Mouse (Mus musculus) B cell, adult 2 months (primary cell): ENCODE data around the gene Nrxn1.

Source experiments
- DNase-seq, 2 experiments: peaks; one replicate each; pipeline ENCODE4 v3.0.0; 2022

The Nrxn1 gene

DNA sequence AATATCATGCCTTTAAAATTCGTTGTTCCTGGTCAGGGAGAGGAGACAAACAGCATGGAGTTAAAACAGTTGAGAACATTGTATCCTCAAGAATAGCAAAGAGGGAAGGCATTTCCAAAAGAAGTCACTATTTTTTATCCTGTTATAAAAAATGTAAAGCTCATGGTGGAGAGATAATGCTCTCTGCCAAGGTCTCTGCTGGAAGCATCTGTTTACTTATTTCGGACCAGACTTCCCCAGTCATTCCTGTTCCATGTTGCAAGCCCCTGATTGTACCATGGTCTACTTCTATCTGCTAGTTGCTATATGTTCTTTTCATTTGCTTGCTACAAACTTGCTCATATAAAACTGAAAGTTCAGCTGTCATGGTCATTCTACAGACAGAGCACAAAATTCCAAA, 137.7 kb downstream of the Nrxn1 start:
- DNase-seq: no peak

- no peak for DNase-seq
Observed at GRCm38 (mm10) chr17:90934929-90935328, 157.9 kb downstream of the Nrxn1 start.

DNA sequence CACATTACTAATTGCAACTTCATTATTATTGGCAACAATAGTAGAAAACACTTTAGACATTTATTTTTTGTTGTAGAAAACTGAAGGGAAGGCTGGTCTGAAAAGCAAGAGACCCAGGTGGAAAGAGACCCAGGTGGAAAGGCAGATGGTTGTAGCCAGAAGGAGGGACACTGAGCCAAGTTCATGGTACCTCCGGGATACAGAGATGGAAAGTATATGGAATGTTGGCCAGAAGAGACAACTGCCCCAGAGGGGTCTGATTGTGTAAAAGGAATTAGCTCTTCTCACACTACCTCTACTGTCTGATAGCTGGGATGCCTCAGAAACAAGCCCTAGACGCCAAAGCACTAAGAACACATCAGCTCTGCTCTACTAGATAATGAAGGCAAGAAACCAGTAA, 179.6 kb downstream of the Nrxn1 start:
- no peak for DNase-seq

- no peak for DNase-seq
Observed at GRCm38 (mm10) chr17:90912746-90913145, 180.1 kb downstream of the Nrxn1 start.

DNA sequence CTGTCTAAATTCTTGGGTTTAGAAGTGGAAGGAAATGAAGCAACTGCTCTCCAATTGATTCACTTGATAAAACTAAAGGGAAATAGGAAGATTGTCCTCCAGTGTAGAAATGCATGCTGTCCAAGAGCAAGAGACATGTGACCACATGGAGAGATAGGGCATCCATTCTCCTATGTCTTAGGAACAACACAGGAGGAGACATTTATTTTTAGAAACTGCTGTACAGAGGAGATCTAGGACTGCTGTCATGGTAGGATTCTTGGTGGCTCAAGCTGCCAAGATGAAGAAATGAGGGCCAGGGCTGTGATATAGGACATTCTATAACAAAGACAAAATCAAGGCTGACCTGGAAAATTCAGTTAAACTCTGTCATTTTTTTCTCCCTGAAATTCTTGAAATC, 180.5 kb downstream of the Nrxn1 start:
- DNase-seq: no peak

- no peak for DNase-seq
Observed at GRCm38 (mm10) chr17:90906118-90907093, 186.5 kb downstream of the Nrxn1 start.

DNA sequence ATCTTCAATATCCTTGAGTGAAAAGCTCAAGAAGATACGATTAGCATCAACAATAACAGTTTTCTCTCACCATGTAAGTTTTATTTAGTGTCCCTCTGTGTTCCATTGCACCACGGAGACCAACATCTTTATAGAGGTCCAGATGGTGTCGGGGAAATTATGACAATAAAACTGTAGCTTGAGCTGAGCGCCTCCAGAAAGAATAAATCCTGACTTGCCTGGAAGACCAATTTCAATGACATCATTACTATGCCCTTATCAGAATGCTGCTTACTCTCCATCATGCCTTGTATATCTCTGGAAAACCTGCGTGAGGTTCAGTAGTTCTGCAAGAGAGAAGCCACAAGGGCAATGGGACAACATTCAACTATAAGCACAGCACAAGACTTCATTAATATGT, 187.7 kb downstream of the Nrxn1 start:
- no peak for DNase-seq

DNA sequence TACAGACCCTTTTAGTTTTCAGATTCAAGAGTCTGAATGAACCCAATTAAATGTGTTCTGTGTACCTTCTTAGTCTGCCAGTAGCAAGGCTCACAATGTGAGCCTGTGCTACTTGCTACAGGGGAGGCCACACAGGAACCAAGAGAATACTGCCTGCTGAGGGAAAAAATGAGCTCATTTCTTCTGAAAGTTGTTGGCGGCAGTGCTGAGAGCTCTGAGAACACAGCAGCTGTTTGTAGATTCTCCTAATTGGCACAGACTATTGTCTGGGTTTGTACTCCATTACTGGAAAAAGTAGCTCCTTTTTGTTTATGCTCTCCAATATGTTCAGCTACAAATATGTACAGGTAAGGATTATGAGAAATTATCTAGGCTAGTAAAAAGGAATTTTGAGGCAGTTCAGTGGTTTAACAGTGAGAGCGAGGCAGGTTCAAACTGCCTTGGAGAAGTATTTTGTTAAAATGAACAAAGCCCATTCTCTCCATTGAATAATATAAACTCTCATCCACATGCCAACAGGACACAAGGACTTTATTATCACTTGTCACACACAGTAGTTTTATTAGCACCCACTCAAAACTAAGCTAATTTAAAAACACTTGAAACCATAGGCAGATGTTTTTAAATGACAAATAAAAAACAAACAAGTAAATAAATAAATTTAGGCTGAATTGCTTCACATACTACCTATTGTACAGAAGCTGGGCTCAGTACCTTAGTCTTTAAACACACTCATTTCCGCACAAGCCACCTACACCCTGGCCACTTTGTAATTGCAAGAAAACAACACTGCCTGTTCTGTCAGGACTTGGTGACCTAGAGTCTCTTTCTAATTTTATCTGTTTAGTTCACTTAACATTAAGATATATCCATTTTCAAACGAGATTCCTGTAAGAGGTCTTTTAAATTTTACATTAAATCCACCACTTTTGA, 200.3 kb downstream of the Nrxn1 start:
- no peak for DNase-seq

DNA sequence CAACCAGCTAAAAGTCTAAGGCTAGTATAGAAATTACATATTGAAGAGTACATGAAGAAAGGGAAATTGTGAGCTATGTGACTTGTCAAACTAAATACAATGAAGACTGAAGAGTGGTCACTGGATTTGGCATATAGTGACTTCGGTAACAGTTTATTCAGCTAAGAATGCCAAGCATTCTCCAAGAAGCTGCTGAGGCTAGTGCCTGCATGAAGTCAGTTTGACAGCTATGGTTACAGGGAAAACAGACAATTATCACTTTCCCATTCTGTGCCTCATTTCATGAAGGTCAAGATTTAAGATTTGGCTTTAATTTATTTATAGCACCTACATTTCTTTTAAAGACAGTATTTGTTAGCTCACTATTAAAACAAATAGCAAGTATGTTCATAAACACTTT, 201.2 kb downstream of the Nrxn1 start:
- no peak for DNase-seq

- DNase-seq: no peak
Observed at GRCm38 (mm10) chr17:90857225-90857624, 235.6 kb downstream of the Nrxn1 start.

GRCm38 (mm10) chr17:90843876-90844275, 249.0 kb downstream of the Nrxn1 start:
- DNase-seq: no peak

- no peak for DNase-seq
Observed at GRCm38 (mm10) chr17:90843072-90843611, 249.7 kb downstream of the Nrxn1 start.

DNA sequence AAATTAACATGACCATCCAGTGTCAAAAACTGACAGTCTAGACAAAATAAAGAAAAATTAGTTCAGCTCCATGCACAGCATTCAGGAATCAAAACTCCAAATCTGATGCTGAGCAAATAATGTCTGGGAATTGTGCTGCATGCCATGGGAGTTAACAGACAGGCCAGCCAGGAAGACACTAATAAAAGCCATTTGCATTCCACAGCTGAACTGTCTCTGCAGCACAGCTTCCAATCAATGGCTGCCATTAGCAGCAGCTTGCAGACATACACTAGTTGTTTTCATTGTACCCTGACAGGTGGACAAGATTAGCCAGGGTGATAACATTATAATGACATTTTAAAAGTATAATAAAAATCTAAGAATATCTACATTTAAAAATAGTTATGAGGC, 255.9 kb downstream of the Nrxn1 start:
- no peak for DNase-seq

GRCm38 (mm10) chr17:90836154-90837021, 256.5 kb downstream of the Nrxn1 start:
- no peak for DNase-seq

DNA sequence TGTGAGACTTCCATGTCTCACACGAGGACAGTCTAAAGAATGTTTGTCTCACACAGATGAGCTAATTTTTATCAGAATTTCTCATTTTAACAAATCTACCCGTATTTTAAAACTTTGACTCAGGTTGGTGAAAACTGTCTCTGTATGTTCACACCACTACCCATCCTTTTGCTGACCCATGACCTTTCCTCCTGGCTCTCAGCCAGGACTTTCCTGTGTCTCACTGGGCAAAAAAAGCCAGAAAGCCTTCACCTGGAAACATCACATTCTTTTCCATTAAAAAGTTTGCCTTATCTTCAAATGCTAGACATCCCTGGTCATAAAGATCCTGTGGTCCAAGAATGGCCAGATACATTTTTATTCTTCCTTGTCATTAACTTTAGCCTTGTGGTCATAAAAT, 274.5 kb downstream of the Nrxn1 start:
- no peak for DNase-seq

DNA sequence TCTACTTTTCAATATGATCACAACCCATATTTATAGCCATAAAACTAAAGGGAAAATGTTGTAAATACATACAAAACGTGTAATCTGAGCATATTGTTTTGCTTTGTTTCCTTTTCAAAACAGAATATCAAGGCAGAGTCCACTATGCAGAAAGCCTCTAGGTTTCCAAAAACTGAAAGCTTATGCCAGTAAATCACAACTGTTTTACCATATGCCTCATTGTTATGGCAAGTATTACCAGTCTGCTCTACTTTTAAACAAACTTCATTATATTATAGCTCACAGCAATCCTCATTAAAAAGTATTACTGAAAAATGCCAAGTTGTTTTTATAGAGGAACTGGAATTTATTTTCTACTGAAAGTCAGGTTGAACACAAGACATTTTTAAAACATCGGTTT, 275.0 kb downstream of the Nrxn1 start:
- no peak for DNase-seq

DNA sequence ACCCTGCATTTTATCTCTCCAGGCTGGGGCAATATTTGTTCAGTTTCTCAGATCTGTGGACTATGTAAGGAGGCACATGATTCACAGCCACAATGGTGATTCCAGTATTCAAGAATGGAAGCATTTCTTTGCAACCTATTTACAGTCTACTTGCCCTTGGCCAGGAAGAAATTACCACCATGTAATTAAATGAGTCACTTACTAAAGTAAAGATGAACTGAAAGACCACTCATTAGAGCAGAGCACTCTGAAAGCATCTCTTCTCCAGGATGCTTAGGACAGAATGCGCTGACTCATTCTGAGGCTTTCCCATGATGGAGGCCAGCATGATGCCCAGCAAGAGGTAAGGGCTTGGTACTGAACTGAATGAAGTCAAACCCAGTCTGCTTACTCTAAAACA, 277.6 kb downstream of the Nrxn1 start:
- no peak for DNase-seq

- DNase-seq: no peak
Observed at GRCm38 (mm10) chr17:90813760-90814159, 279.1 kb downstream of the Nrxn1 start.

- no peak for DNase-seq
Observed at GRCm38 (mm10) chr17:90812485-90812884, 280.4 kb downstream of the Nrxn1 start.

- no peak for DNase-seq
Observed at GRCm38 (mm10) chr17:90809197-90810163, 283.4 kb downstream of the Nrxn1 start.

GRCm38 (mm10) chr17:90808256-90808655, 284.6 kb downstream of the Nrxn1 start:
- DNase-seq: no peak
